Mouse (Mus musculus): Measurements from ENCODE around the gene Zfp385b. TPM values are rescaled to one million over a fixed set of nuclear protein-coding genes. Genes with fewer than 3 reads are reported as not detected.

Zfp385b gene
- total and polyA plus RNA-seq, 3 experiments: not detected

- no peak for DNase-seq (ENCODE audit: extremely low read depth)
- Histone ChIP-seq H3K4me3 (replicated peaks in 1 of 3; ENCODE audit: low read depth in 2 of 3, low read length in 2 of 3, poor library complexity in 1 of 3) (no peak overlapping the region), H3K9ac (ENCODE audit: insufficient read depth, low read depth) (no peak overlapping the region), H3K36me3 (replicated peaks in 1 of 2; ENCODE audit: control insufficient read depth in 1 of 2, insufficient read depth in 1 of 2, low read length in 1 of 2) (no peaks in the 10 kb centered on the region), H3K9me3 (replicated peaks; ENCODE audit: low read length) (peaks cover 70% of the 10 kb centered on the region), H3K4me1 (ENCODE audit: control insufficient read depth in 1 of 2, insufficient read depth in 2 of 2) (no peaks in the 10 kb centered on the region), H3K27ac (ENCODE audit: insufficient read depth, low read depth) (no peak overlapping the region), H3K79me2 (replicated peaks; ENCODE audit: control insufficient read depth, extremely low read depth, insufficient read depth, poor library complexity, severe bottlenecking) (no peaks in the 10 kb centered on the region), H3K27me3 (replicated peaks) (no peaks in the 10 kb centered on the region), H3K4me2 (ENCODE audit: insufficient read depth, low read depth, poor library complexity, severe bottlenecking) (no peak overlapping the region)
- TF ChIP-seq POLR2A (IDR thresholded peaks at IDR 0.05; ENCODE audit: low read depth, low read length) (no peak), ZKSCAN1 (IDR thresholded peaks at IDR 0.05; ENCODE audit: borderline replicate concordance, low read depth, low read length) (no peak), ZMIZ1 (IDR thresholded peaks at IDR 0.05; ENCODE audit: low read depth, low read length) (no peak), HCFC1 (IDR thresholded peaks at IDR 0.05; ENCODE audit: low read depth, low read length) (no peak), RCOR1 (conservative IDR thresholded peaks at IDR 0.05; ENCODE audit: low read depth, low read length) (no peak), CHD2 (IDR thresholded peaks at IDR 0.05; ENCODE audit: low read length) (no peak), NELFE (IDR thresholded peaks at IDR 0.05; ENCODE audit: low read depth, low read length) (no peak), IRF4 (IDR thresholded peaks at IDR 0.05; ENCODE audit: low read depth, low read length) (no peak), EP300 (IDR thresholded peaks at IDR 0.05; ENCODE audit: low read length) (no peak), MXI1 (IDR thresholded peaks at IDR 0.05; ENCODE audit: low read depth, low read length) (no peak), ELF1 (IDR thresholded peaks at IDR 0.05; ENCODE audit: low read depth, low read length) (no peak), BHLHE40 (IDR thresholded peaks at IDR 0.05; ENCODE audit: low read depth, low read length) (no peak), JUN (IDR thresholded peaks at IDR 0.05; ENCODE audit: insufficient read depth, low read depth, low read length) (no peak), MAX (IDR thresholded peaks at IDR 0.05; ENCODE audit: low read length) (no peak), NRF1 (IDR thresholded peaks at IDR 0.05; ENCODE audit: low read depth, low read length) (no peak), UBTF (IDR thresholded peaks at IDR 0.05; ENCODE audit: low read depth, low read length) (no peak), MAZ (IDR thresholded peaks at IDR 0.05; ENCODE audit: low read depth, low read length) (no peak), RAD21 (IDR thresholded peaks at IDR 0.05; ENCODE audit: low read depth, low read length) (no peak)
- in situ Hi-C loops (cut with MboI; ENCODE audit: low pct_ligation_motif_present, low pct_unique_long_range_greater_than_20kb, low sequenced_read_pairs) (no loop called here), dilution Hi-C loops (cut with MboI; ENCODE audit: extremely low pct_ligation_motif_present, extremely low pct_unique_long_range_greater_than_20kb, low sequenced_read_pairs) (no loop called here)
These were observed 262.5 kb downstream of the Zfp385b start for GRCm38 (mm10) chr2:77556938-77557337.

- H3K4me2 ChIP-seq (ENCODE audit: insufficient read depth, low read depth, poor library complexity, severe bottlenecking): no peak overlapping the region
- TF ChIP-seq IRF4 (IDR thresholded peaks at IDR 0.05; ENCODE audit: low read depth, low read length): no peak
- TF ChIP-seq MAX (IDR thresholded peaks at IDR 0.05; ENCODE audit: low read length): no peak
- no peak for TF ChIP-seq CHD2 (IDR thresholded peaks at IDR 0.05; ENCODE audit: low read length)
- no peak for TF ChIP-seq MAFK (IDR thresholded peaks at IDR 0.05; ENCODE audit: insufficient replicate concordance, low read length)
- TF ChIP-seq TBP (conservative IDR thresholded peaks at IDR 0.05; ENCODE audit: low read depth, low read length): no peak
- TF ChIP-seq SMC3 (IDR thresholded peaks at IDR 0.05; ENCODE audit: low read depth, low read length): no peak
- no peak for TF ChIP-seq POLR2A (IDR thresholded peaks at IDR 0.05; ENCODE audit: low read depth, low read length)
- TF ChIP-seq NELFE (IDR thresholded peaks at IDR 0.05; ENCODE audit: low read depth, low read length): no peak
- TF ChIP-seq ZNF384 (IDR thresholded peaks at IDR 0.05; ENCODE audit: low read depth, low read length): no peak
- TF ChIP-seq ETS1 (conservative IDR thresholded peaks at IDR 0.05; ENCODE audit: low read depth, low read length): no peak
- TF ChIP-seq JUN (IDR thresholded peaks at IDR 0.05; ENCODE audit: insufficient read depth, low read depth, low read length): no peak
- TF ChIP-seq MXI1 (IDR thresholded peaks at IDR 0.05; ENCODE audit: low read depth, low read length): no peak
- no peak for TF ChIP-seq CTCF (conservative IDR thresholded peaks at IDR 0.05 in 1 of 2, IDR thresholded peaks at IDR 0.05 in 1 of 2; ENCODE audit: low read depth in 2 of 2, low read length in 2 of 2)
- no peak for TF ChIP-seq CHD1 (IDR thresholded peaks at IDR 0.05; ENCODE audit: low read depth, low read length)
- TF ChIP-seq USF1 (IDR thresholded peaks at IDR 0.05; ENCODE audit: low read depth, low read length): no peak
- no peak for TF ChIP-seq PAX5 (IDR thresholded peaks at IDR 0.05; ENCODE audit: low read length)
- no peak for TF ChIP-seq JUND (conservative IDR thresholded peaks at IDR 0.05; ENCODE audit: low read depth, low read length)
- H3K36me3 ChIP-seq (replicated peaks in 1 of 2; ENCODE audit: control insufficient read depth in 1 of 2, insufficient read depth in 1 of 2, low read length in 1 of 2): no peaks in the 10 kb centered on the region
- no peak overlapping the region for H3K27ac ChIP-seq (ENCODE audit: insufficient read depth, low read depth)
- H3K9ac ChIP-seq (ENCODE audit: insufficient read depth, low read depth): no peak overlapping the region
- dilution Hi-C loops (cut with MboI; ENCODE audit: extremely low pct_ligation_motif_present, extremely low pct_unique_long_range_greater_than_20kb, low sequenced_read_pairs): no loop called here
- no peak for DNase-seq (ENCODE audit: extremely low read depth)
- H3K4me1 ChIP-seq (ENCODE audit: control insufficient read depth in 1 of 2, insufficient read depth in 2 of 2): no peaks in the 10 kb centered on the region
- H3K79me2 ChIP-seq (replicated peaks; ENCODE audit: control insufficient read depth, extremely low read depth, insufficient read depth, poor library complexity, severe bottlenecking): no peaks in the 10 kb centered on the region
- no peaks in the 10 kb centered on the region for H3K27me3 ChIP-seq (replicated peaks)
- H3K9me3 ChIP-seq (replicated peaks; ENCODE audit: low read length): peaks cover 71% of the 10 kb centered on the region
- no peak overlapping the region for H3K4me3 ChIP-seq (replicated peaks in 1 of 3; ENCODE audit: low read depth in 2 of 3, low read length in 2 of 3, poor library complexity in 1 of 3)
- in situ Hi-C loops (cut with MboI; ENCODE audit: low pct_ligation_motif_present, low pct_unique_long_range_greater_than_20kb, low sequenced_read_pairs): no loop called here
These were observed 263.5 kb downstream of the Zfp385b start for GRCm38 (mm10) chr2:77555980-77556379.

Data from CH12.LX (cell line).